Mouse (Mus musculus): ENCODE results near the gene Nlrp4c.
A peak's percentile ranks its signal among the peaks of the same experiment; 100 is the strongest.
"Not testable (repeated sequence)": the region's sequence is repeated elsewhere in the genome, so short reads cannot be mapped to it uniquely, and the experiment has no call there.

Nlrp4c gene

GRCm38 (mm10) chr7:6044861-6045260 lies at the start of gene Nlrp4c:
Gene Nlrp4c (plus strand): TSS chr7:6045161.
- DNase-seq (ENCODE audit: low spot score in 2 of 2), result no peak

DNA sequence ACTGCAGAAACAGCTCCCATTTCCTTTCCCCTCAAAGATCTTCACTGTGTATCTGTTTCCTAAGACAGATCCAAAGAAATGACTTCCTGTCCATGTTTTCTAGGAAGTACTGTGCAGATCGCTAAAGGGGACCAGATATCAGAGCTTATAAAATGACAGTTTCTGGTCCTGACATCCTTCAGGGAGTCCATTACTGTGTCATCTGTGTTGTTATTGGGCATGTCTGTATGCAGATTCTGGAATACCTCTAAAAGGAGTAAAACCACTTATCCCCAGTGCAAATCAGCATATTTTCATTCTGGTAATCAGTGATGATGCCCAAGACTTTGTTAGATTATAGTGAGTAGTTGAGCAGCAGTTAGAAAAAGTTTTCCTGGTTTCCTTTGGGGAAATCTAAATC lies 34.1 kb upstream of the Nlrp4c start, which contains the start of gene Vmn1r65:
Gene Vmn1r65 (minus strand): TSS at position 101 of the 400 bp plus-strand sequence.
- DNase-seq (ENCODE audit: low spot score in 2 of 2), result no peak

DNA sequence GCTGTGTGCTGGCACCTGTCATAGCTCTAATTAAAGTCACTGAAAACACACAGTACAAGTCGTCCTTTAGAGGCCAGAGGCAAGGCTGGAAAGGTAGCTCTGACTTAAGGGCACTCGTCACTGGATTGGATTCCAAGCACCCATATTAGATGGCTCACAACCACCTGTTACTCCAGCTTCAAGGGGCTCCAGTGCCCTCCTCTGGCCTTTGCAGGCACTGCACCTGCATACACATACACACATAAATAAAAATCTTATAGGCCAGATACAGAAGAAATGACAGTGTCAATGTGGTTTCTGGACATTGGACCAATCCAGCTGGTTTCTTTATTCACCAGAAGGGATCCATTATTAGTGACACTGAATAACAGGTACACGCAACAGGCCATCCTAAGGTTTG lies 74.5 kb downstream of the Nlrp4c start:
- no peak for DNase-seq (ENCODE audit: low spot score in 2 of 2)

DNA sequence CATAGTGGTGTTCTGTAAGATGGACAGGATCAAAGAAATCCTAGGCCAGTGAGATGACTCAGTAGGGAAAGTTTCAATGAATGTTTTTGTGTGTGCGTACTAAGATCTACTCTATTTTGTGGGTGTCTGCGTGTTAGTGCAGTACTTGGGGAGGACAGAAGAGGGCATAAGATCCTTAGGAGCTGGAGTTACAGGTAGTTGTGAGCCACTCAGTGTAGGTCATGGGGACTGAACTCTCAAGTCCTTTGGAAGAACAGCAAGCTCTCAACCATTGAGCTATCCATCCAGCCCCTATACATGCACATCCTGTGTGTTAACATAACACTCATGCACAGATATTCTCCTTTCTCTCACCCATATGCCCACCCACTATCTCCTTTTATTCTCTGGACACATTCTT lies 75.1 kb downstream of the Nlrp4c start:
- DNase-seq (ENCODE audit: low spot score in 2 of 2), result not testable (repeated sequence)

- DNase-seq (ENCODE audit: low spot score in 2 of 2), result not testable (repeated sequence)
These were observed 76.2 kb downstream of the Nlrp4c start for GRCm38 (mm10) chr7:6121128-6121527.

- peak; percentile 93 for DNase-seq (ENCODE audit: low spot score in 2 of 2)
These were observed 81.9 kb downstream of the Nlrp4c start for GRCm38 (mm10) chr7:6126690-6127448.

GRCm38 (mm10) chr7:6130346-6130745 lies 85.4 kb downstream of the Nlrp4c start:
- DNase-seq (ENCODE audit: low spot score in 2 of 2), result no peak

GRCm38 (mm10) chr7:6132646-6133045 lies 87.7 kb downstream of the Nlrp4c start:
- no peak for DNase-seq (ENCODE audit: low spot score in 2 of 2)

GRCm38 (mm10) chr7:6136497-6136896 lies 91.5 kb downstream of the Nlrp4c start:
- peak in 1 of 2 experiments; percentile 15 for DNase-seq (ENCODE audit: low spot score in 2 of 2)

GRCm38 (mm10) chr7:6139295-6139694 lies 94.3 kb downstream of the Nlrp4c start:
- DNase-seq (ENCODE audit: low spot score in 2 of 2), result no peak

DNA sequence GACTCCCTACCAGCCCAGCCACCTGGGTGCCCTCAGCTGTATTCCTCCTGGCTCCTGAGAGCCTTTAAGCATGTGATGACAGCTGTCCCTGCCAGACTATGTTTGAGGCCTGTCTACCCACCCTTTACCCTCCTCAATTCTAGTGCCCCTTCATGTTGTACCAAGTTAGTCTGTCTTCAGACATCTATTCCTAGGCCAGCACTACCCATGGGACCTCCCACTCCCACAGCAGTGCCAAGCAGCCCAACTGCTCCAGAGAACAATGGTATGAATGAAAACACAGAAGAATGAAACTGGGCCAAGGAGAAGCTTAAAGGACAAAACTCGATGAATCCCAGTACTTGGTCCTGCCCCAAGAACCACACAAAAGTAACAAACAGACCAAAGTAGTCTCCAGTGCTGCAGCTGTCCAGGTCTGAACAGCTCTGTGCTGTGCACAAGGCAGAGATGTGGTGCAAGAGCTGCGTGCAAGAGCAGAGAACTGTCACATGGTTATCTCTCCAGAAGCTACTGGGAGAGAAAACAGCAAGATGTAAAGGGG lies 99.1 kb downstream of the Nlrp4c start:
- no peak for DNase-seq (ENCODE audit: low spot score in 2 of 2)

GRCm38 (mm10) chr7:6145423-6146188 lies 100.6 kb downstream of the Nlrp4c start:
- no peak for DNase-seq (ENCODE audit: low spot score in 2 of 2)

- DNase-seq (ENCODE audit: low spot score in 2 of 2), result no peak
These were observed 101.4 kb downstream of the Nlrp4c start for GRCm38 (mm10) chr7:6146194-6146981.

DNA sequence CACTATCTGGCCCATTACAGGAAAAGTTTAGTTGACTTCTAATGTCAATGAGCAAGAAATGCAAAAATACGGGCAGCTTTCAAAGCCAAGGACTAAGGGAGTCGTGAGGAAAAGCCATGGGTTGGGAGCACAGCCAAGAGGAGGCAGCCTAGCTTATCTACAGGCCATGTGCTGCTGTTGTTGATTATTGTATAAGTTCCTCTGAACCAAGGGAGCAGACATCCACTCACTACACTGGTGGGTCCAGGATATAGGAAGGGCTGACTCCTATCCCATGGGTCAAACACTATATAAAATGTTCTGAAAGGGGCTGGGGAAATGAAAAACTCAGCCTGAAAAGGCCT lies 102.0 kb downstream of the Nlrp4c start:
- DNase-seq (ENCODE audit: low spot score in 2 of 2), result no peak

- DNase-seq (ENCODE audit: low spot score in 2 of 2), result no peak
These were observed 102.7 kb downstream of the Nlrp4c start for GRCm38 (mm10) chr7:6147688-6148087.

GRCm38 (mm10) chr7:6151266-6151665 lies 106.3 kb downstream of the Nlrp4c start:
- no peak for DNase-seq (ENCODE audit: low spot score in 2 of 2)

- no peak for DNase-seq (ENCODE audit: low spot score in 2 of 2)
These were observed 107.1 kb downstream of the Nlrp4c start for GRCm38 (mm10) chr7:6152036-6152435.

- no peak for DNase-seq (ENCODE audit: low spot score in 2 of 2)
These were observed 108.2 kb downstream of the Nlrp4c start for GRCm38 (mm10) chr7:6153131-6153530.

GRCm38 (mm10) chr7:6154164-6154563 lies 109.2 kb downstream of the Nlrp4c start:
- no peak for DNase-seq (ENCODE audit: low spot score in 2 of 2)

All from right cerebral cortex, postnatal 10 days (tissue).